Mouse (Mus musculus): ENCODE measurements at regions not wholly inside any gene's neighbourhood (a gene's known extent, or its start where the extent isn't known, plus 50 kb on each side); places are given as distances from the start of the nearest gene placed in this dataset.

DNA sequence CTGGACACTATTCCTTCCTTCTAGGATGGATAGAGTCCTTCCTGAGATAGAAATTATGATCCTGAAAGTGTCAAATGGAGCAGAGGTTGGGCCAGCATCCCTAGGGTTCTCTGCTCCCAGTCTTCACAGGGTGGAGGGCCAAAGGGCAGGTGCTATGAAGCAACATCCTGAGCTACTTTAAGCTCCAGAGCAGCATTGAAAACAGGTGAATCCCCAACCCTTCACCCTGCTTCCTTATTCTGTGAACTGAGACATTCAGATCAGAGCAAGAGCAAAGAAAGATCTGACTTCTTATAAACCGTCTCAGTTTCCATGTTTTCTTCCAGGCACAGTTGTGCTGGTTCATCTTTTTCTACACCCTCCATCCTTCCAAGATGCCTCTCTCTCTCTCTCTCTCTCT, 185.1 kb downstream of the Cog6 start:
- TF ChIP-seq GATA1 (IDR thresholded peaks at IDR 0.05; ENCODE audit: borderline replicate concordance, low read length) (no peak), CTCF (IDR thresholded peaks at IDR 0.05; ENCODE audit: low read depth, low read length) (no peak)
